Mouse (Mus musculus): Measurements from ENCODE around the gene Ciao2b. TPM values are rescaled to one million over a fixed set of nuclear protein-coding genes. Genes with fewer than 3 reads are reported as not detected.
A peak's percentile ranks its signal among the peaks of the same experiment; 100 is the strongest.

The Ciao2b gene
- polyA plus RNA-seq, 1 experiment from 2014 or later: 94.4 TPM

DNA sequence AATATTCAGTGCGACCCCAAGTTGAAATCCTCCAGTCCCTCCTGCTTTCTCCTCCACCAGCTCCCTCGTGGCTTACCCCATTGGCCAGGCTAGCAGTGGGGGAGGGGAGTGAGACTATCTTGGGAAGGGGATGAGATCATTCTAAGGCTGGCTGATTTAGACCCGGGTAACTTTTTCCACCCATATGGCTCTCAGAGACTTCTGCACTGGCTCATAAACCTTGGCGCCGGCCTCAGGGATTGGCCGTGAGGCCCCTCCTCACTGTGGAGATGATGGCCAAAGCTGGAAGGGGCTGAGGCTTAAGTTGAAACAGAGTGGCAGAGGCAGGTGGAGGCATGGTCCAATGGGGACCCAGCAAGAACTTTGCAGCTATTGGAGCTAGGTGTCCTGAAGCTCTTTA, 35.4 kb downstream of the Ciao2b start:
- H3K9me3 ChIP-seq (ENCODE audit: control insufficient read depth, low read length): no peaks in the 10 kb centered on the region
- H3K36me3 ChIP-seq (ENCODE audit: control insufficient read depth, insufficient read depth, low read length): no peaks in the 10 kb centered on the region
- no peak overlapping the region for H3K4me2 ChIP-seq (replicated peaks; ENCODE audit: low read depth, low read length)
- no peak overlapping the region for H3K4me3 ChIP-seq (ENCODE audit: low read length)
- no peak overlapping the region for H3K9ac ChIP-seq (ENCODE audit: low read depth, low read length)
- H3K27me3 ChIP-seq (ENCODE audit: control insufficient read depth, insufficient read depth, low read length): no peaks in the 10 kb centered on the region
- WGBS: 7% methylated on average over 6 of the region's 6 CpGs
- H3K27ac ChIP-seq (ENCODE audit: low read depth, low read length): no peak overlapping the region; the same call in 1 of the 2 replicates
- peaks cover 24% of the 10 kb centered on the region; the same call in 1 of the 2 replicates for H3K4me1 ChIP-seq (ENCODE audit: control insufficient read depth, insufficient read depth, low read length)
- ATAC-seq (ENCODE audit: low FRiP score, low TSS enrichment): peak; percentile 75

DNA sequence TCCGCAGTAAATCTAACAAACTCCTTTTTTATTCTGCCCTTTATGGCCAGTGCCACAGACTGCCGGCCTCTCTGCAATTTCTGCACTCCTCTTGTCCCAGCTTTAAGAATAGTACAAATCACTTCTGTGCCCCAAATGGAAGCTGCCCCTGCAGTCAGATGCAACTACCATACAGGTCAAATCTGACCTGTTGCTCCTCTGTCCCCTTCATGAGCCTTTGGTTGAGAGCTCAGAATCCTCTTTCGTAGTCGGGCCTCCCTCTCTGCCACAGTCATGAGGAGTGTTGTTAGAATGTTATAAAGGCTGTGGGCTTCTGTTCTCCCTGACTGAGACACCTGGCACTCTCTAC, 38.5 kb downstream of the Ciao2b start:
- Histone ChIP-seq H3K27ac (ENCODE audit: low read depth, low read length) (no peak overlapping the region), H3K4me3 (ENCODE audit: low read length) (no peak overlapping the region), H3K4me1 (ENCODE audit: control insufficient read depth, insufficient read depth, low read length) (peaks cover 26% of the 10 kb centered on the region; the same call in 1 of the 2 replicates), H3K4me2 (replicated peaks; ENCODE audit: low read depth, low read length) (peak overlapping the region; percentile 50; the same call in 1 of the 2 replicates), H3K9ac (ENCODE audit: low read depth, low read length) (no peak overlapping the region), H3K27me3 (ENCODE audit: control insufficient read depth, insufficient read depth, low read length) (no peaks in the 10 kb centered on the region), H3K9me3 (ENCODE audit: control insufficient read depth, low read length) (no peaks in the 10 kb centered on the region), H3K36me3 (ENCODE audit: control insufficient read depth, insufficient read depth, low read length) (no peaks in the 10 kb centered on the region)
- 55% methylated on average over 4 of the region's 4 CpGs for WGBS
- no peak for ATAC-seq (ENCODE audit: low FRiP score, low TSS enrichment)

DNA sequence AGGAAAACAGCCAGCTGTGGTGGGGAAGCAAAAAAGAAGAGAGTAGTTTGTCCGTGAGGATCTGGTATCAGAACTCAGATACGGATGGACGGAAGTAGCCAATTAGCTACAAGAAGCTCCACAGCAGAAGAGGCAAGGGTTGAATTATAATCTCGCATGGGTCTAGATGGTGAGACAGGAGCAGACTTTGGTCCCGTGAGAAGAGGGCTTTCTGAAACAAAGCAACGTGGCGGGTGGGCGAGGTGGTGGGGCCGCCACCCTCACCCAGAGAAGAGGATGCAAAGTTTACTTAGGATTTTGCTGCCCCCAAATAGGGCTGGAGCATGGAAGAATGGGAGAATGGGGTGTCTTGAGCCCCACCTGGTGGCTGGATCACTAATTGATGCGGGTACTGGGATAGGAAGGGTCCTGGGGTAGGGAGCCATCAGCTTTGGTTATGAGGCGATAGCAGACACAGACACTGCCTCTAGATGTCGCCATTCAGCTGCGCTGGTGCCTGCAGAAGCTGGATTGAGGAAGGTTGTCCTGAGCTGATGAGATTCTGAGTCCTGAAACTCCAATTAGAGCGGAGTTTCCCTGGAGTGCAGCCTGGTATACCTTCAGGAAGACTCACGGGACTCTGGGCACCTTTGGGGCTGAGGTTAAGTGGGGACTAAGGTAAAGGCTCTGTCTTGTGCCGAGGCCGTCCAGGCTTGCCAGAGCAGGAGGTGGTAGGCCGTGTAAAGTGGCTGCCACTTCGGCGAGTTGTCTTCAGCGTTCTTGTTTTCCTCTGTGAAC, 39.1 kb downstream of the Ciao2b start:
- WGBS: 18% methylated on average over 21 of the region's 21 CpGs
- no peaks in the 10 kb centered on the region for H3K27me3 ChIP-seq (ENCODE audit: control insufficient read depth, insufficient read depth, low read length)
- H3K4me1 ChIP-seq (ENCODE audit: control insufficient read depth, insufficient read depth, low read length): peaks cover 29% of the 10 kb centered on the region
- H3K9me3 ChIP-seq (ENCODE audit: control insufficient read depth, low read length): no peaks in the 10 kb centered on the region
- no peak overlapping the region for H3K27ac ChIP-seq (ENCODE audit: low read depth, low read length)
- peak; percentile 88 for ATAC-seq (ENCODE audit: low FRiP score, low TSS enrichment)
- peak overlapping the region; percentile 24 for H3K4me3 ChIP-seq (ENCODE audit: low read length)
- H3K36me3 ChIP-seq (ENCODE audit: control insufficient read depth, insufficient read depth, low read length): no peaks in the 10 kb centered on the region
- H3K4me2 ChIP-seq (replicated peaks; ENCODE audit: low read depth, low read length): peak overlapping the region; percentile 50
- peak overlapping the region; percentile 23; the same call in 1 of the 2 replicates for H3K9ac ChIP-seq (ENCODE audit: low read depth, low read length)

DNA sequence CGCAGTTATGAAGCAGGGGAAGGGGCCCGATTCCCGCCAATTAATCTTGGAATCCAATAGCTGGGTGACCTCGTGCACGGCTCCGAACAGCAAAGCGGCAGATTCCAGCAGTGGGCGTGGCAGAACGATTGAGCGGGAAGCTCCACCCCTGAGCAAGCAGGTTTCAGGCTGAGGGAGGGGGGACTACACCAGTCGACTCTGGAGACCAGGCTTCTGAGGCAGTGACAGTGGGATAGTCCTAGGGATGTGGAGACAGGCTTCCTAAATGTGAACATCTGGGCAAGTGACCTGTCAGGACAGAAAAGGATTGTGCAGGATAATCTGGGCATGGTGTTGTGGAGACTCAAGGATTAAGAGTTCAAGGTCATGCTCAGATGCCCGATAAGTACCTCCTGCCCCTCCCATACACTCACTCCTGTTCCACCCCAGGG, 39.8 kb downstream of the Ciao2b start:
- Histone ChIP-seq H3K9ac (ENCODE audit: low read depth, low read length) (peak overlapping the region; percentile 23; the same call in 1 of the 2 replicates), H3K27ac (ENCODE audit: low read depth, low read length) (no peak overlapping the region), H3K9me3 (ENCODE audit: control insufficient read depth, low read length) (no peaks in the 10 kb centered on the region), H3K4me2 (replicated peaks; ENCODE audit: low read depth, low read length) (peak overlapping the region; percentile 50), H3K27me3 (ENCODE audit: control insufficient read depth, insufficient read depth, low read length) (no peaks in the 10 kb centered on the region), H3K36me3 (ENCODE audit: control insufficient read depth, insufficient read depth, low read length) (no peaks in the 10 kb centered on the region), H3K4me3 (ENCODE audit: low read length) (peak overlapping the region; percentile 24), H3K4me1 (ENCODE audit: control insufficient read depth, insufficient read depth, low read length) (peaks cover 33% of the 10 kb centered on the region)
- ATAC-seq (ENCODE audit: low FRiP score, low TSS enrichment): peak; percentile 32
- WGBS: 2% methylated on average over 12 of the region's 12 CpGs

DNA sequence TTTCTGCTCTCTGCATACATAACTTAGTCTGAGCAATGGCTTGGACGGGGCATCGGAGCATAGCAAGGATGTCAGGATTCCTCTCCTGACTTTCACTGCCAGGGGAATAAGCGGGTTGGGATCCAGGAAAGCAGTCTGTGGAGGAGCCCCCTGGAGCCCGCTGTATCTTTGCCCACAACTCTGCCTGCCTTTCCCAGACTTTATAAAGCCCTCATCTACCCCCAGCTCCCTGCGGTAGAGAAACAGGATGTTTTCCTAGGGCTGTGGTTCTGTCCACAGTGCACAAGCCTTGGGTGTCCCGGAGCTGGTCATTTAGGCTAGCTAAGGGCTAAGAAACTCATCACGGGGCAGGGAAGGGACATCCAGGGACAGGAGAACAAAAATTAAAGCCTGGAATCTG, 40.4 kb downstream of the Ciao2b start:
- peak overlapping the region; percentile 31; the same call in 1 of the 2 replicates for H3K9ac ChIP-seq (ENCODE audit: low read depth, low read length)
- H3K27ac ChIP-seq (ENCODE audit: low read depth, low read length): no peak overlapping the region
- 23% methylated on average over 7 of the region's 7 CpGs for WGBS
- H3K36me3 ChIP-seq (ENCODE audit: control insufficient read depth, insufficient read depth, low read length): no peaks in the 10 kb centered on the region
- H3K9me3 ChIP-seq (ENCODE audit: control insufficient read depth, low read length): no peaks in the 10 kb centered on the region
- H3K4me3 ChIP-seq (ENCODE audit: low read length): no peak overlapping the region
- H3K27me3 ChIP-seq (ENCODE audit: control insufficient read depth, insufficient read depth, low read length): no peaks in the 10 kb centered on the region
- ATAC-seq (ENCODE audit: low FRiP score, low TSS enrichment): no peak
- H3K4me1 ChIP-seq (ENCODE audit: control insufficient read depth, insufficient read depth, low read length): peaks cover 31% of the 10 kb centered on the region
- H3K4me2 ChIP-seq (replicated peaks; ENCODE audit: low read depth, low read length): peak overlapping the region; percentile 50

DNA sequence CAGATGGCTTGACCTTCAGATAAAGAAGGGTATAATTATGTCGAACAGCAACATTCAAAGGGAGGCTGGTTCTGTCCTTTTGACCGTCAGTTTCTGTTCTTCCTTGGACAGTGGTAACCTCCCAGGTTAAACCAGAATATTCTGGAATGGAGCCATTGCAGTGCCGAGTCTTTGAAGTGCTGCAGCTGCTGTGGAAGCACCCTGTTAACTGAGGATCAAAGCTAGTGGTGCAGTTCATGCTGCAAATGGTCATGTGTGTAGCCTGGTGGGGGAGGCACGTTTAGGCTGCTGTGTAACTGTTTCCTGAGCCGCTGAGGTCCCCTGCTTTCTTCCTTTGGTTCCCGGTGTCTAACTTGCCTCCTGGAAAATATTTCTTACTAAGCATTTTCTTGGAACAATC, 43.3 kb downstream of the Ciao2b start:
- ATAC-seq (ENCODE audit: low FRiP score, low TSS enrichment): peak; percentile 18; the same call in 1 of the 2 replicates
- peaks cover 18% of the 10 kb centered on the region for H3K36me3 ChIP-seq (ENCODE audit: control insufficient read depth, insufficient read depth, low read length)
- H3K9me3 ChIP-seq (ENCODE audit: control insufficient read depth, low read length): no peaks in the 10 kb centered on the region
- no peaks in the 10 kb centered on the region for H3K27me3 ChIP-seq (ENCODE audit: control insufficient read depth, insufficient read depth, low read length)
- peak overlapping the region; percentile 30; the same call in 1 of the 2 replicates for H3K27ac ChIP-seq (ENCODE audit: low read depth, low read length)
- no peak overlapping the region for H3K4me3 ChIP-seq (ENCODE audit: low read length)
- peaks cover 30% of the 10 kb centered on the region for H3K4me1 ChIP-seq (ENCODE audit: control insufficient read depth, insufficient read depth, low read length)
- WGBS: 11% methylated on average over 6 of the region's 6 CpGs
- H3K9ac ChIP-seq (ENCODE audit: low read depth, low read length): no peak overlapping the region
- H3K4me2 ChIP-seq (replicated peaks; ENCODE audit: low read depth, low read length): no peak overlapping the region

DNA sequence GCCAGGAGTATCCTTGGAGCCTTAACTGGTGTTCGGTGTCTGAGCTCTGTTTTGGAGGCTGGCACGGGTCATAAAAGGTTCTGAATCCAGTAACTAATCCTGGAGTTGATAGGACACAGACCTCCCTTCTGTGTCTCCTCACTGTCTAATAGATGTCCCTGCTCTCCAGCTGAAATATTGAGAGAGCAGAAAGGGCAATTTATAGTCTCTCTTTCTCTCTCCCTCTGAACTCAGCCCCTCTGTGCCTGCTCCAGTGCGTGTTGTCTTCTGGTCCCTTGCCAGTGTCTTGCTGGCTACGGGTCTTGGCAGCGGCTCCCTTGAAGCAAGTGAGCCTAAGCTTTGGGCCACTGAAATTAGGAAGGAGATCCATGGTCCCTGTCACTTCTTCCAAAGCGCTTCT, 44.1 kb downstream of the Ciao2b start:
- Histone ChIP-seq H3K4me1 (ENCODE audit: control insufficient read depth, insufficient read depth, low read length) (peaks cover 28% of the 10 kb centered on the region; the same call in 1 of the 2 replicates), H3K27ac (ENCODE audit: low read depth, low read length) (peak overlapping the region; percentile 53; the same call in 1 of the 2 replicates), H3K9ac (ENCODE audit: low read depth, low read length) (no peak overlapping the region), H3K4me3 (ENCODE audit: low read length) (no peak overlapping the region), H3K4me2 (replicated peaks; ENCODE audit: low read depth, low read length) (no peak overlapping the region), H3K36me3 (ENCODE audit: control insufficient read depth, insufficient read depth, low read length) (peaks cover 20% of the 10 kb centered on the region), H3K9me3 (ENCODE audit: control insufficient read depth, low read length) (no peaks in the 10 kb centered on the region), H3K27me3 (ENCODE audit: control insufficient read depth, insufficient read depth, low read length) (no peaks in the 10 kb centered on the region)
- WGBS: 43% methylated on average over 6 of the region's 6 CpGs
- ATAC-seq (ENCODE audit: low FRiP score, low TSS enrichment): 0 out of 2 replicates have a peak, but pooled peaks have one; percentile 11

DNA sequence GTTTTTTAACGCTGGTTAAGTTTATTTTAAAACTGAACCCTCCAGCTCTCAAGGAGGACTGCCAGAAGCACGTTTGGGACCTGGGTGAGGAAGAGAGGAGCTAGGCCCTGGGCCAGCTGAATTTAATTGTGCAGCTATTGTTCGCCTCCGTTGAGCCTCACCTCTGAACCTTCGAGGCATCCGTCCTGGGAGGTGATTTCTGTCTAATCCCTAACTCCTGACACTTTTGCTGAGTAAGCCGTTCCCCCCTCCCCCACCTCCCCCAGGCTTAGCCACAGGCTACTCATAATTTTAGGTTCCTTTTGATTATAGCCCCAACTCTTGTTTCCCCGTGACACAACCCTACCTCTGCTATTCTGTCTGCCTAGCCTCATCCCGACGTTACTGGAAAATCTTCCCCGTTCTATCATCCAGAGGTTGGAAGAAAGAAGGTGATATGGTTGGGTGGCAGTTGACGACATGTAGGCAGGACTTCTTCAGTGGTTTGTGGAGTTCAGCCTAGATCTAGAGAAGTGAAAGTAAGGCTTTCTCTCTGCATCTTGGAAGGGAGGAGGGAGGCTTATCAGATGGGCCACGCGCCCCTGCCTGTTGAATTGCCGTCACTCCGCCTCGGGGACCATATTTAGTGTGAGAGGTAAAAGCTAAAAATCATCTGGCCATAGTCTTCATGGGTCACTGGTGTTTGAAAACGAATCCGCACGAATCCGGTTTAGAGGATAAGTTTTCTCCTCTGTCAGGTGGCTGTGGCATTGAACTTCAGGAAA, 45.8 kb downstream of the Ciao2b start:
- Histone ChIP-seq H3K4me3 (ENCODE audit: low read length) (no peak overlapping the region), H3K4me2 (replicated peaks; ENCODE audit: low read depth, low read length) (no peak overlapping the region), H3K36me3 (ENCODE audit: control insufficient read depth, insufficient read depth, low read length) (peaks cover 20% of the 10 kb centered on the region), H3K27ac (ENCODE audit: low read depth, low read length) (peak overlapping the region; percentile 20; the same call in 1 of the 2 replicates), H3K4me1 (ENCODE audit: control insufficient read depth, insufficient read depth, low read length) (peaks cover 23% of the 10 kb centered on the region; the same call in 1 of the 2 replicates), H3K9ac (ENCODE audit: low read depth, low read length) (no peak overlapping the region), H3K27me3 (ENCODE audit: control insufficient read depth, insufficient read depth, low read length) (no peaks in the 10 kb centered on the region), H3K9me3 (ENCODE audit: control insufficient read depth, low read length) (no peaks in the 10 kb centered on the region)
- WGBS: 55% methylated on average over 21 of the region's 21 CpGs
- no peak for ATAC-seq (ENCODE audit: low FRiP score, low TSS enrichment)

All from kidney, embryonic 14.5 days (tissue).